Mouse (Mus musculus): ENCODE data around the gene Tcp11l2.

The Tcp11l2 gene

GRCm38 (mm10) chr10:84576395-84577070, at the start of gene Tcp11l2:
Gene Tcp11l2 (plus strand): TSS chr10:84576626.
- DNase-seq: peak; percentile 95

GRCm38 (mm10) chr10:84527070-84527469, 49.4 kb upstream of the Tcp11l2 start:
- DNase-seq: no peak

- no peak for DNase-seq
Observed at GRCm38 (mm10) chr10:84527631-84528030, 48.8 kb upstream of the Tcp11l2 start.

- DNase-seq: no peak
Observed at GRCm38 (mm10) chr10:84530388-84530787, 46.0 kb upstream of the Tcp11l2 start.

- DNase-seq: no peak
Observed at GRCm38 (mm10) chr10:84531576-84531975, 44.9 kb upstream of the Tcp11l2 start.

GRCm38 (mm10) chr10:84532191-84532889, 44.1 kb upstream of the Tcp11l2 start:
- DNase-seq: no peak

GRCm38 (mm10) chr10:84532911-84533882, 43.2 kb upstream of the Tcp11l2 start:
- peak; percentile 26 for DNase-seq

- DNase-seq: peak; percentile 77
Observed at GRCm38 (mm10) chr10:84533912-84534671, 42.3 kb upstream of the Tcp11l2 start, which contains the start of gene Ckap4. Gene Ckap4 (minus strand): TSS chr10:84534062.

GRCm38 (mm10) chr10:84535458-84535857, 41.0 kb upstream of the Tcp11l2 start:
- DNase-seq: no peak

- no peak for DNase-seq
Observed at GRCm38 (mm10) chr10:84535859-84536258, 40.6 kb upstream of the Tcp11l2 start.

- DNase-seq: no peak
Observed at GRCm38 (mm10) chr10:84539651-84540050, 36.8 kb upstream of the Tcp11l2 start.

GRCm38 (mm10) chr10:84542802-84543658, 33.4 kb upstream of the Tcp11l2 start:
- no peak for DNase-seq

- no peak for DNase-seq
Observed at GRCm38 (mm10) chr10:84544841-84545610, 31.4 kb upstream of the Tcp11l2 start.

- no peak for DNase-seq
Observed at GRCm38 (mm10) chr10:84549146-84549919, 27.1 kb upstream of the Tcp11l2 start.

- DNase-seq: no peak
Observed at GRCm38 (mm10) chr10:84549920-84550293, 26.5 kb upstream of the Tcp11l2 start.

- no peak for DNase-seq
Observed at GRCm38 (mm10) chr10:84551846-84552245, 24.6 kb upstream of the Tcp11l2 start.

- no peak for DNase-seq
Observed at GRCm38 (mm10) chr10:84552477-84552876, 23.9 kb upstream of the Tcp11l2 start.

GRCm38 (mm10) chr10:84554291-84555009, 22.0 kb upstream of the Tcp11l2 start:
- peak; percentile 18 for DNase-seq

- no peak for DNase-seq
Observed at GRCm38 (mm10) chr10:84556120-84556519, 20.3 kb upstream of the Tcp11l2 start.

Measured in thymus, postnatal 14 days (tissue).